Mouse (Mus musculus) embryonic facial prominence, embryonic 11.5 days (tissue): Measurements from ENCODE around the gene Fancg. TPM values are rescaled to one million over a fixed set of nuclear protein-coding genes. Genes with fewer than 3 reads are reported as not detected.

Experiments
- ATAC-seq: fragments of 200-750 bp; cut with Nextera tagmentation; replicated peaks from 2 replicates; pipeline ENCODE4 v1.8.0; 2017; ENCODE audit warnings: low read depth; ENCODE audit not compliant: insufficient number of reproducible peaks, low FRiP score, low TSS enrichment
- DNase-seq: peaks from one replicate; pipeline ENCODE4 v3.0.0-alpha.2; 2015; ENCODE audit warnings: low spot score
- H3K27ac ChIP-seq: fragments of 300-500 bp; sonication (generic); replicated peaks from 2 replicates; pipeline ENCODE4 v1.5.1; 2014; ENCODE audit warnings: mild to moderate bottlenecking, low read depth, low read length, control low read depth
- H3K27me3 ChIP-seq: fragments of 300-500 bp; sonication (generic); 2 replicates; pipeline ENCODE4 v1.6.1; 2014; ENCODE audit warnings: mild to moderate bottlenecking, low read length, moderate library complexity, mixed read lengths; ENCODE audit not compliant: control insufficient read depth, insufficient read depth
- H3K36me3 ChIP-seq: fragments of 300-500 bp; sonication (generic); replicated peaks from 2 replicates; pipeline ENCODE4 v1.6.1; 2014; ENCODE audit warnings: low read depth, mild to moderate bottlenecking, low read length, moderate library complexity, mixed read lengths; ENCODE audit not compliant: control insufficient read depth, insufficient read depth
- H3K4me1 ChIP-seq: fragments of 300-500 bp; sonication (generic); 2 replicates; pipeline ENCODE4 v1.6.1; 2014; ENCODE audit warnings: low read length, mixed read lengths; ENCODE audit not compliant: control insufficient read depth, insufficient read depth
- H3K4me2 ChIP-seq: fragments of 300-500 bp; sonication (generic); 2 replicates; pipeline ENCODE4 v1.6.1; 2014; ENCODE audit warnings: low read depth, mild to moderate bottlenecking, control low read depth, low read length, moderate library complexity
- H3K4me3 ChIP-seq: fragments of 300-500 bp; sonication (generic); 2 replicates; pipeline ENCODE4 v1.5.1; 2014; ENCODE audit warnings: low read depth, low read length, control low read depth
- H3K9ac ChIP-seq: fragments of 300-500 bp; sonication (generic); replicated peaks from 2 replicates; pipeline ENCODE4 v1.6.1; 2014; ENCODE audit warnings: mild to moderate bottlenecking, control low read depth, low read length
- H3K9me3 ChIP-seq: fragments of 300-500 bp; sonication (generic); replicated peaks from 2 replicates; pipeline ENCODE4 v1.6.1; 2016; ENCODE audit warnings: mild to moderate bottlenecking, low read length, inconsistent platforms, mixed read lengths; ENCODE audit not compliant: control insufficient read depth
- WGBS: fragments of 180-500 bp; shearing (Covaris S2); extraction: QIAGEN DNeasy Blood & Tissue Kit; methylation state at CpG from one replicate; pipeline ENCODE4 v1.1.7; 2014; 5-methylcytosine and 5-hydroxymethylcytosine counted together
- polyA plus RNA-seq: library from polyadenylated mRNA; unstranded; fragments of >200 nt; fragmentation: Nextera tagmentation; extraction: Ambion mirVana; gene quantifications from 2 replicates; pipeline ENCODE4 v1.2.1, GENCODE M21; 2014

The Fancg gene
- polyA plus RNA-seq, 1 experiment from 2014 or later, result 19.7 TPM

DNA sequence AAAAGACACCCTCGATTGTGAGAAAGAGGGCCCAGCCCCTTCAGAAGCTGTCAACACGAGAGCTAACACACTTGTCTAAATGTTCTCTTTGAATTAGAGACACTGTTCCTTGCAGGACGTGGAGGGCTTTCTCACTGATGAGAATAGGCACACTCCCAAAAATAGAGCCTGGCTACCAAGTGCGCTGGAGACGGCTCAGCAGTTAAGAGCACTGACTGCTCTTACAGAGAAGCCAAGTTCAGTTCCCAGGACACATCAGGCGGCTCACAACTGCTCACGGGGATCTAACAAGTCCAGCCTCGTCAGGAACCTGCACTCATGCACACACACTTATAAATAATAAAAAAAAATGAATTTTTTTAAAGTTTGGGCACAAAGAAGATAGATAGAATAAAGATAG, 51.4 kb downstream of the Fancg start:
- Histone ChIP-seq H3K9me3 (no peaks in the 10 kb centered on the region), H3K4me1 (no peaks in the 10 kb centered on the region), H3K27me3 (no peaks in the 10 kb centered on the region), H3K4me3 (no peak overlapping the region), H3K36me3 (no peaks in the 10 kb centered on the region; the same call in 1 of the 2 replicates), H3K9ac (no peak overlapping the region), H3K27ac (no peak overlapping the region), H3K4me2 (no peak overlapping the region)
- DNase-seq, result no peak
- WGBS, result 76% methylated on average over 8 of the region's 8 CpGs
- no peak for ATAC-seq

DNA sequence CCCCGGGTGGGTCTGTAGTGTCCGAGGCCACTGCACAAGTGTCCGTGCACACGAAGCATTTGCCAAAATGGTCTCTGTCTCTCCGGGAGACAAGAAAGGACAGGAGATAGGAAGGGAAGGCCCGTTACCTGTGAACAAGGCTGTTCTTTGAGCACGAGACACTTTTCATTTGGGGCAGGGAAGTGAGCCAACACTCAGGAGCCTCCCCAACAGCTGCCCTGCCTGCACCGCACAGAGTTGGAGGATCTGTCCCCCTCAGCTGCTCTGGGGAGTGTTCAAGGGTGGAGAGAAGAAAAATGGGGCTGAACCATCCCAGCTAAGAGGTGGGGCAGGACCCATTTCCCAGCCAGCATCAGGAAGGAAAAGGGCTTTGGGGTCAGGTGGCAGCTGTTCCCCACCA, 52.3 kb downstream of the Fancg start:
- no peak for ATAC-seq
- Histone ChIP-seq H3K36me3 (no peaks in the 10 kb centered on the region; the same call in 1 of the 2 replicates), H3K4me2 (no peak overlapping the region), H3K9ac (no peak overlapping the region), H3K4me1 (no peaks in the 10 kb centered on the region), H3K9me3 (no peaks in the 10 kb centered on the region), H3K4me3 (no peak overlapping the region), H3K27ac (no peak overlapping the region), H3K27me3 (no peaks in the 10 kb centered on the region)
- DNase-seq, result no peak
- WGBS, result 90% methylated on average over 8 of the region's 8 CpGs

DNA sequence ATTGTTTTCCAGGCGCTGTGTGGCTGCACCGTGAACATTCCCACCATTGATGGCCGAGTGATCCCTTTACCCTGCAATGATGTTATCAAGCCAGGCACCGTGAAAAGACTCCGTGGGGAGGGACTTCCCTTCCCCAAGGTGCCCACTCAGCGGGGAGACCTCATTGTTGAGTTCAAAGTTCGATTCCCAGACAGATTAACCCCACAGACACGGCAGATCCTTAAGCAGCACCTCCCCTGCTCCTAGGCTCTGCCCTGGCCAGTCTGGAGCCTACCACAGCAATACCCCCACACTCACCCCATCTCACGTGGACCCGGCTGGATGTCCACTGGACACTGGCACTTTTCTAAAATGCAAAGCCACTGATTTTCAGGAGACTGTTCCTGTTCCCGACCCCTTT, 53.0 kb downstream of the Fancg start:
- Histone ChIP-seq H3K4me2 (no peak overlapping the region), H3K9me3 (no peaks in the 10 kb centered on the region), H3K27me3 (no peaks in the 10 kb centered on the region), H3K36me3 (no peaks in the 10 kb centered on the region; the same call in 1 of the 2 replicates), H3K4me3 (no peak overlapping the region), H3K9ac (no peak overlapping the region), H3K4me1 (no peaks in the 10 kb centered on the region), H3K27ac (no peak overlapping the region)
- WGBS, result 82% methylated on average over 11 of the region's 11 CpGs
- ATAC-seq, result no peak
- DNase-seq, result no peak

DNA sequence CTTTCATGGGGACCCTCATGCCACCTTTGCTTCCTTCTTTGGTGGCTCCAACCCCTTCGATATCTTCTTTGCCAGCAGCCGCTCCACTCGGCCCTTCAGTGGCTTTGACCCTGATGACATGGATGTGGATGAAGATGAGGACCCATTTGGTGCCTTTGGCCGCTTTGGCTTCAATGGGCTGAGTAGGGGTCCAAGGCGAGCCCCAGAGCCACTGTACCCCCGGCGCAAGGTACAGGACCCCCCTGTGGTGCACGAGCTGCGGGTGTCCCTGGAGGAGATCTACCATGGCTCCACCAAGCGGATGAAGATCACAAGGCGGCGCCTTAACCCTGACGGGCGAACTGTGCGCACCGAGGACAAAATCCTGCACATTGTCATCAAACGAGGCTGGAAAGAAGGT, 53.7 kb downstream of the Fancg start:
- H3K4me3 ChIP-seq, result no peak overlapping the region

DNA sequence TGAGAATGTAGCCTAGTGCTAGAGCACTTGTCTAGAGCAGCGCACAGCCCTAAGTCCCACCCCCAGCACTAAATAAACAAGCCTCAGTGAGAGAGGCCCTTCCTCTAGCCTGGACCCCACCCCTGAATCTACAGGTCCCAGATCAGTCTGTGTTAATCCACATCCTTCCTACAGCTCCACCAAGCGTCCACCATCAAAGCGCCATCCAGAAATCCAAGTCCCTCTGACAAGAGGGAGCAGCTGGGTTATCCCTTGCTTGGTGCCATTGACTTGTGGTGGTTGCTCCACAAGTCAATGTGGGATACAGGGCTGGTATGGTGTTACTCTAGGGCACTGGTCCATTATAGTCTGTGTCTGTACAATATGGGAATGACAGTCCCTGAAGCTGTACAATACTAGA, 55.1 kb downstream of the Fancg start:
- WGBS, result 90% methylated on average over 3 of the region's 3 CpGs
- Histone ChIP-seq H3K4me2 (no peak overlapping the region), H3K27ac (no peak overlapping the region), H3K36me3 (no peaks in the 10 kb centered on the region; the same call in 1 of the 2 replicates), H3K27me3 (no peaks in the 10 kb centered on the region), H3K4me1 (no peaks in the 10 kb centered on the region; the same call in 1 of the 2 replicates), H3K4me3 (no peak overlapping the region), H3K9ac (no peak overlapping the region), H3K9me3 (no peaks in the 10 kb centered on the region)
- no peak for ATAC-seq
- no peak for DNase-seq

More for the DNA sequence above, 53.7 kb downstream of the Fancg start:
- 95% methylated on average over 17 of the region's 17 CpGs for WGBS
- H3K4me1 ChIP-seq, result no peaks in the 10 kb centered on the region
- H3K27ac ChIP-seq, result no peak overlapping the region
- DNase-seq (no peak), ATAC-seq (no peak)
- no peaks in the 10 kb centered on the region for H3K9me3 ChIP-seq
- no peaks in the 10 kb centered on the region; the same call in 1 of the 2 replicates for H3K36me3 ChIP-seq
- H3K4me2 ChIP-seq, result no peak overlapping the region
- no peak overlapping the region for H3K9ac ChIP-seq
- H3K27me3 ChIP-seq, result no peaks in the 10 kb centered on the region

DNA sequence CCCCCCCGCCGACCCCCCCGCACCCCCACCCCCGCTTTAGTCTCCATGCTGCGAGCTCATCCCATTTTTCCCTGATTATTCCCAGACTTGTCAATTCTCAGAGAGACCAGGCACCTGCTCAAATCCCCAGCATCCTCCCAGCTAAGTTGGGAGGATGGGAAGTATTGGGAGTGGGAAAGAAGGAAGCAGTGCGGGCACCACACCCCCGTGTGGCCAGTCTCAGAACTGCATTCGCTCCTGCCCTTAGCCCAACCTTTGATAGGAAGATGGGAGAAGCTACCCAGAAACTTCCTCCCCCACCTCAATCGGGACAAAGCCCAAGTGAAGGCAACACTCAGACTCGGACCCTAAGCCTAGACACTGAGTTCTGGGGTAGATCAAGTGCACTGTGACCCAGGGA, 56.0 kb downstream of the Fancg start:
- H3K27me3 ChIP-seq, result no peaks in the 10 kb centered on the region
- H3K9me3 ChIP-seq, result no peaks in the 10 kb centered on the region
- no peaks in the 10 kb centered on the region; the same call in 1 of the 2 replicates for H3K4me1 ChIP-seq
- ATAC-seq (no peak), DNase-seq (peak; percentile 82)
- 6% methylated on average over 10 of the region's 10 CpGs for WGBS
- H3K36me3 ChIP-seq, result no peaks in the 10 kb centered on the region; the same call in 1 of the 2 replicates
- H3K4me2 ChIP-seq, result no peak overlapping the region
- H3K9ac ChIP-seq, result no peak overlapping the region
- H3K27ac ChIP-seq, result no peak overlapping the region
- no peak overlapping the region for H3K4me3 ChIP-seq

DNA sequence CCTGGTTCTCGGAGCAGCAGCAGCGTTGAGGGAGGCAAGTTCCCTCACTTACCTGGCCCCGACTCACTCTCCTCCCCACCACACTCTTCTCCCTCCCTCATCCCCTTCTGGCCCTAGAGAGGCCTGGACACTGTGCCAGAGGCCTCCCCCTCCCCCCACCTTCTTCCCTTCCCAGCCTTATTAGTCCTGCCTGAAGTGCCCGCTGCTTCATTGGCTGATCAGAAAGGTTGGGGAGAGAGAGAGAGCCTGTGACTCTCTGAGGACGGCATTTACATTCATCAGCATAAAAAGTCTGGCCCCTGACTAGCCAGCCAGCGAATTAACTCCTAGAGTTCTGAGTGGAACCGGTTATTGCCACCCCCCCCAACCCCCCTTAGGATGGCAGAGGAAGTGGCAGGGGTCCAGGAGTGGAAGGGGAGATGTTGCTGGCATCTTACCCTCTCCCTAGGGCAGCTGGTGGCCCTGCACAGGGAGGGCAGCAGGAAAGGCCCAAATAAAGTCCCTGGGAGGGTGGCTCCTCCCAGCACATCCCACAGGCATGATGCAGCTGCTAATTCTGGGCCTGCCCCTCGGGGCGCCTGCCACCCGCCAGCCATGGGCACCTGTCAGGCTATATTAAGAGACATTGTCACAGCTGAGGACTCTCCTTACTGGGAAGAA, 56.7 kb downstream of the Fancg start:
- Histone ChIP-seq H3K4me2 (no peak overlapping the region), H3K27ac (no peak overlapping the region)

DNA sequence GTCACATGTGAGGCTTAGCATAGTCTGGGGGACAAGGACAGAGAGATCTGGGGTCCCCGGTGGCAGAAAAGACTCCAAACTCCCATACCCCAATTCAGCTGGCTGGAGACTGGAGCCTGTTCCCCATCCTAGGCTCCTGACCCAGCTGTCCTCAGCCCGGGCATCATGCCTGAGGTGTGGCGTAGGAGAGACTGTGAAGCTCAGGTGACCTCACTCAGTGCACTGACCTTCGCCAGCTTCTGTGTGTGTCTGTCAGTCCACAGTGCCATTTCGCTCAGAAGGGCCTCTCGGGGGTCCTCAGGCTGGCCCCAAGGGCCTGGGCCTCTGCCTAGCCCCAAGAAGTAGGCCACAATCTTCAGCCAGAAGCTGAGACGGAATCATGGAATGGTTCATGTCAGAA, 57.7 kb downstream of the Fancg start:
- no peak for DNase-seq
- no peak overlapping the region for H3K9ac ChIP-seq
- no peak overlapping the region for H3K27ac ChIP-seq
- no peak overlapping the region for H3K4me3 ChIP-seq
- H3K9me3 ChIP-seq, result no peaks in the 10 kb centered on the region
- 86% methylated on average over 7 of the region's 7 CpGs for WGBS
- no peak overlapping the region for H3K4me2 ChIP-seq
- no peaks in the 10 kb centered on the region; the same call in 1 of the 2 replicates for H3K4me1 ChIP-seq
- no peak for ATAC-seq
- no peaks in the 10 kb centered on the region for H3K27me3 ChIP-seq
- H3K36me3 ChIP-seq, result no peaks in the 10 kb centered on the region; the same call in 1 of the 2 replicates

More for the DNA sequence above, 56.7 kb downstream of the Fancg start:
- 18% methylated on average over 10 of the region's 10 CpGs for WGBS
- no peak for DNase-seq
- Histone ChIP-seq H3K27me3 (no peaks in the 10 kb centered on the region), H3K9ac (no peak overlapping the region), H3K36me3 (no peaks in the 10 kb centered on the region; the same call in 1 of the 2 replicates), H3K4me3 (no peak overlapping the region), H3K9me3 (no peaks in the 10 kb centered on the region), H3K4me1 (no peaks in the 10 kb centered on the region; the same call in 1 of the 2 replicates)
- ATAC-seq, result no peak
